Mouse (Mus musculus): Measurements from ENCODE around the gene Rep15. TPM values are rescaled to one million over a fixed set of nuclear protein-coding genes. Genes with fewer than 3 reads are reported as not detected.

Gene Rep15
- total and polyA plus RNA-seq, 3 experiments: 0.12 to 0.96 (median 0.86) TPM

- 63% methylated on average over 16 of the region's 16 CpGs for WGBS
- TF ChIP-seq POLR2A (IDR thresholded peaks at IDR 0.05; ENCODE audit: insufficient read depth, low read depth, low read length) (0 out of 2 replicates have a peak, but pooled peaks have one; percentile 21), CTCF (IDR thresholded peaks at IDR 0.05) (no peak), EP300 (IDR thresholded peaks at IDR 0.05; ENCODE audit: insufficient read depth, low read depth, low read length) (no peak)
- peaks cover 2% of the 10 kb centered on the region for H3K4me1 ChIP-seq (ENCODE audit: control insufficient read depth, insufficient read depth, low read length)
These were observed 9.8 kb upstream of the Rep15 start for GRCm38 (mm10) chr6:147022375-147023132.

GRCm38 (mm10) chr6:147023133-147023395 lies 9.3 kb upstream of the Rep15 start:
- Histone ChIP-seq H3K27ac (peak overlapping the region; percentile 87), H3K4me3 (no peak overlapping the region), H3K27me3 (ENCODE audit: control insufficient read depth, insufficient read depth, low read length) (no peaks in the 10 kb centered on the region), H3K4me1 (ENCODE audit: control insufficient read depth, insufficient read depth, low read length) (peaks cover 2% of the 10 kb centered on the region), H3K36me3 (ENCODE audit: control insufficient read depth, insufficient read depth, low read length) (no peaks in the 10 kb centered on the region; the same call in none of the 2 replicates), H3K79me2 (replicated peaks; ENCODE audit: control insufficient read depth, insufficient read depth, low read length) (no peaks in the 10 kb centered on the region), H3K9ac (ENCODE audit: low read depth, low read length) (no peak overlapping the region)
- intact Hi-C loops (cut with DNase I): loop anchor here (5.0 kb wide), 1 partner anchor 34 kb away; no protein-coding TSS in a partner anchor
- WGBS: 68% methylated on average over 2 of the region's 2 CpGs
- DNase-seq: peak in 1 of 2 experiments; percentile 15
- TF ChIP-seq EP300 (IDR thresholded peaks at IDR 0.05; ENCODE audit: insufficient read depth, low read depth, low read length) (no peak), POLR2A (IDR thresholded peaks at IDR 0.05; ENCODE audit: insufficient read depth, low read depth, low read length) (no peak), CTCF (IDR thresholded peaks at IDR 0.05) (no peak)

More at GRCm38 (mm10) chr6:147022375-147023132, 9.8 kb upstream of the Rep15 start:
- intact Hi-C loops (cut with DNase I): loop anchor here (5.0 kb wide), 1 partner anchor 35 kb away; no protein-coding TSS in a partner anchor
- Histone ChIP-seq H3K79me2 (replicated peaks; ENCODE audit: control insufficient read depth, insufficient read depth, low read length) (no peaks in the 10 kb centered on the region), H3K9ac (ENCODE audit: low read depth, low read length) (peak overlapping the region; percentile 50; the same call in 1 of the 2 replicates), H3K27me3 (ENCODE audit: control insufficient read depth, insufficient read depth, low read length) (no peaks in the 10 kb centered on the region), H3K36me3 (ENCODE audit: control insufficient read depth, insufficient read depth, low read length) (no peaks in the 10 kb centered on the region; the same call in none of the 2 replicates), H3K4me3 (no peak overlapping the region), H3K27ac (peak overlapping the region; percentile 87)
- peak; percentile 41 to 45 for DNase-seq

GRCm38 (mm10) chr6:147023568-147023967 lies 8.8 kb upstream of the Rep15 start:
- H3K79me2 ChIP-seq (replicated peaks; ENCODE audit: control insufficient read depth, insufficient read depth, low read length): no peaks in the 10 kb centered on the region
- no peak overlapping the region for H3K4me3 ChIP-seq
- no peaks in the 10 kb centered on the region for H3K27me3 ChIP-seq (ENCODE audit: control insufficient read depth, insufficient read depth, low read length)
- H3K36me3 ChIP-seq (ENCODE audit: control insufficient read depth, insufficient read depth, low read length): no peaks in the 10 kb centered on the region; the same call in none of the 2 replicates
- no peak for DNase-seq
- TF ChIP-seq POLR2A (IDR thresholded peaks at IDR 0.05; ENCODE audit: insufficient read depth, low read depth, low read length): no peak
- peak overlapping the region; percentile 87 for H3K27ac ChIP-seq
- intact Hi-C loops (cut with DNase I): loop anchor here (5.0 kb wide), 1 partner anchor 34 kb away; no protein-coding TSS in a partner anchor
- H3K4me1 ChIP-seq (ENCODE audit: control insufficient read depth, insufficient read depth, low read length): peaks cover 2% of the 10 kb centered on the region
- H3K9ac ChIP-seq (ENCODE audit: low read depth, low read length): no peak overlapping the region; the same call in 1 of the 2 replicates

- no peak for DNase-seq
- no peaks in the 10 kb centered on the region for H3K27me3 ChIP-seq (ENCODE audit: control insufficient read depth, insufficient read depth, low read length)
- no peak overlapping the region for H3K27ac ChIP-seq
- no peak overlapping the region for H3K9ac ChIP-seq (ENCODE audit: low read depth, low read length)
- intact Hi-C loops (cut with DNase I): loop anchor here (5.0 kb wide), 1 partner anchor 33 kb away; no protein-coding TSS in a partner anchor
- 66% methylated on average over 3 of the region's 3 CpGs for WGBS
- H3K36me3 ChIP-seq (ENCODE audit: control insufficient read depth, insufficient read depth, low read length): peaks cover 2% of the 10 kb centered on the region
- peaks cover 2% of the 10 kb centered on the region for H3K4me1 ChIP-seq (ENCODE audit: control insufficient read depth, insufficient read depth, low read length)
- H3K4me3 ChIP-seq: no peak overlapping the region
- TF ChIP-seq CTCF (IDR thresholded peaks at IDR 0.05) (no peak), EP300 (IDR thresholded peaks at IDR 0.05; ENCODE audit: insufficient read depth, low read depth, low read length) (no peak), POLR2A (IDR thresholded peaks at IDR 0.05; ENCODE audit: insufficient read depth, low read depth, low read length) (no peak)
- H3K79me2 ChIP-seq (replicated peaks; ENCODE audit: control insufficient read depth, insufficient read depth, low read length): no peaks in the 10 kb centered on the region
These were observed 7.6 kb upstream of the Rep15 start for GRCm38 (mm10) chr6:147024761-147025160.

GRCm38 (mm10) chr6:147028396-147028795 lies 4.0 kb upstream of the Rep15 start:
- DNase-seq: no peak
- 85% methylated on average over 2 of the region's 2 CpGs for WGBS
- Histone ChIP-seq H3K27ac (no peak overlapping the region), H3K4me3 (no peak overlapping the region), H3K36me3 (ENCODE audit: control insufficient read depth, insufficient read depth, low read length) (peaks cover 2% of the 10 kb centered on the region; the same call in 1 of the 2 replicates), H3K79me2 (replicated peaks; ENCODE audit: control insufficient read depth, insufficient read depth, low read length) (no peaks in the 10 kb centered on the region), H3K27me3 (ENCODE audit: control insufficient read depth, insufficient read depth, low read length) (no peaks in the 10 kb centered on the region), H3K4me1 (ENCODE audit: control insufficient read depth, insufficient read depth, low read length) (peaks cover under 1% of the 10 kb centered on the region), H3K9ac (ENCODE audit: low read depth, low read length) (no peak overlapping the region)
- intact Hi-C loops (cut with DNase I): no loop called here
- TF ChIP-seq POLR2A (IDR thresholded peaks at IDR 0.05; ENCODE audit: insufficient read depth, low read depth, low read length) (no peak), CTCF (IDR thresholded peaks at IDR 0.05) (no peak), EP300 (IDR thresholded peaks at IDR 0.05; ENCODE audit: insufficient read depth, low read depth, low read length) (no peak)

GRCm38 (mm10) chr6:147029591-147029990 lies 2.8 kb upstream of the Rep15 start:
- DNase-seq: peak; percentile 30 to 55
- peaks cover 2% of the 10 kb centered on the region; the same call in 1 of the 2 replicates for H3K36me3 ChIP-seq (ENCODE audit: control insufficient read depth, insufficient read depth, low read length)
- peak overlapping the region; percentile 40 for H3K27ac ChIP-seq
- 78% methylated on average over 9 of the region's 9 CpGs for WGBS
- H3K79me2 ChIP-seq (replicated peaks; ENCODE audit: control insufficient read depth, insufficient read depth, low read length): no peaks in the 10 kb centered on the region
- H3K4me3 ChIP-seq: no peak overlapping the region
- no peaks in the 10 kb centered on the region for H3K27me3 ChIP-seq (ENCODE audit: control insufficient read depth, insufficient read depth, low read length)
- TF ChIP-seq POLR2A (IDR thresholded peaks at IDR 0.05; ENCODE audit: insufficient read depth, low read depth, low read length) (peak; percentile 39), CTCF (IDR thresholded peaks at IDR 0.05) (no peak), EP300 (IDR thresholded peaks at IDR 0.05; ENCODE audit: insufficient read depth, low read depth, low read length) (peak; percentile 31; the same call in 1 of the 2 replicates)
- H3K4me1 ChIP-seq (ENCODE audit: control insufficient read depth, insufficient read depth, low read length): no peaks in the 10 kb centered on the region
- intact Hi-C loops (cut with DNase I): no loop called here
- no peak overlapping the region for H3K9ac ChIP-seq (ENCODE audit: low read depth, low read length)

Data from heart, adult 2 months (tissue).